Mouse (Mus musculus): ENCODE data around the gene Fnbp1.

Fnbp1 gene

DNA sequence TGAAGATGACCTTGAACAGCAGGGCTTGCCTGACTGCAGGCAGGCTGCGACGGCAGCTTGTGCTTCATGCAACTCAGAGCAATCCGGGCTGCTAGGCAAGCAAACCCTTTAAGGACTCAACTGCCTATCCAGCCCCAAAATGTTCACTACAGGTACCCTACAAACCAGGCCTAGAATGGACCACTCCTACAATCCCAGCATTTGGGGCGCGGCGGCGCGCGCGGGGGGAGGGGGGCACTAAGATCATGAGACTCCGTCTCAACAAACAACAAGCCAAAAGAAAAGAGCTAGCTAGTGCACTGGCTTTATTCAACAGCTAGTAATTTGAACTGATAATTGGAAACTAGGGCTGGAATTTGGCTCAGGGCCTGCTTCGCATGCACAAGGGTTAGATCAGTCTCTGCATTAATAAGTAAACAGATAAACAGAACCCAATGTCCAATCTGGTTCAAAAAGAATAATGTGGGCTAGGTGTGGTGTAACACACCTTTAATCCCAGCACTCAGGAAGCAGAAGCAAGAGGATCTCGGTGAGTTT lies 74.7 kb downstream of the Fnbp1 start:
- no peak for DNase-seq (ENCODE audit: low read depth)

DNA sequence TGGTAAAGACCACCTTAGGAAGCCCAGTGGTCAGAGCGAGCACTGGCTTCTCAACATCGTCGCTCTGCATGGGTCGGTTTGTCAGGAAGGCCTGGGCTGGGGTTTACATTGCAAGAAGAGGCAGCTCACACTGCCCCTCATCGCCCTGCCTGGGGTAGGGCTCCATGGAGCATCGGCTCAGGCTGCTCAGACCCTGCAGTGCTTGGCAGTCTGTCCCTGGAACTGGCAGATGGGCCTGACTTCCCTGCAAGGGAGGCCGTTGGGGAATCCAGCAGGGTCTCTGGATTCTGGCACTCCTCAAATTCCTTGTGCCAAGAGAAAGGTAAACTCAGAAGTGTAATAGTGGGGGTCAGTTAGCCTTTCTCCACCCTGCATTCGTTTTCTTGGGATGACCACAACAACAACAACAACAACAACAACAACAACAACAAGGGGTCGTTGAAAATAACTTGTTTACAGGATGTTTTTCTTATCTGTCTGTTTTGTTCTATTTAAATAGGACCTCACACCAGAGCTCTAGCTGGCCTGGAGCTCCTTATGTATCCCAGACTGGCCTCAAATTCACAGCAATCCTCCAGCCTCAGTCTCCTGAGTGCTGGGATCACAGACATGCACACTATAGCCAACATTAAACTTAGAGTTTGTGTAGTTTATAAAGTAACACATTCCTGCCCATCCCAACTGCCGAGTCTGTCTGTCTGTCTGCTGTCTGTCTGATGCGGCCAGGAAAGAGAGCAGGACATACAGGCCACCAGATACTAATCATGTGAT lies 75.6 kb downstream of the Fnbp1 start:
- no peak for DNase-seq (ENCODE audit: low read depth)

DNA sequence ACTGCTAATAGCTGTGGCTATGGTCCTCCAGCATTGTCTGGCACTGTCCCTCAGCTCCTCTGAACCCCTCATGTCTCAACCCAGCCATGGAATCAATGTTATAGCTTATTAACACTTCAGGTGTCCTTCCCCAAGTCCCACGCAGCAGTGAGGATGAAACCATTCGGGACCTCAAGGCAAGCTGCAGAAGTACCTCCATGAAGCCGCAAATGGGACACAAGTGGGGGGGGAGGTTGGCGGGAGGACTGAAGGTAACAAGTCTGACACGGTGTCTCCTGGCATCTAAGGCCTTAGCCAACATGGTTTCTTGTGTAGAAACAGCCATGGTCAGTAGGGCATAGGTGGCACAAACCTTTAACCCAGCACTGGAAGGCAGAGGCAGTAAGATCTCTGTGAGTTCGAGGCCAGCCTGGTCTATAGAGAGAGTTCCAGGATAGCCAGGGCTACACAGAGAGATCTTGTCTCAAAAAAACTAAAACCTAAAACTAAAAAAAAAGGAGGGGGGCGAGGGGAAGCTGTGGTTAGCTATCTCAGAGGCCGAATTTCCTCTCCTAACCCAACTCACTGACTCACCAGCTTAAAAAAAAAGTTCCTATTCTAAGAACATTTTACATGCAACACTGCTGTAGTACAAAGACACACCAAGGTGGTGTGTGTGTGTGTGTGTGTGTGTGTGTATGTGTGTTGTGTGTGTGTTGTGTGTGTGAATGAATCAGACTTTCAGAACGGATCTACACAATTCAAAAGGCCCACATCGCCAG lies 79.8 kb downstream of the Fnbp1 start:
- no peak for DNase-seq (ENCODE audit: low read depth)

- peak; percentile 48 for DNase-seq (ENCODE audit: low read depth)
These were observed 80.7 kb downstream of the Fnbp1 start for GRCm38 (mm10) chr2:31060787-31061730.

DNA sequence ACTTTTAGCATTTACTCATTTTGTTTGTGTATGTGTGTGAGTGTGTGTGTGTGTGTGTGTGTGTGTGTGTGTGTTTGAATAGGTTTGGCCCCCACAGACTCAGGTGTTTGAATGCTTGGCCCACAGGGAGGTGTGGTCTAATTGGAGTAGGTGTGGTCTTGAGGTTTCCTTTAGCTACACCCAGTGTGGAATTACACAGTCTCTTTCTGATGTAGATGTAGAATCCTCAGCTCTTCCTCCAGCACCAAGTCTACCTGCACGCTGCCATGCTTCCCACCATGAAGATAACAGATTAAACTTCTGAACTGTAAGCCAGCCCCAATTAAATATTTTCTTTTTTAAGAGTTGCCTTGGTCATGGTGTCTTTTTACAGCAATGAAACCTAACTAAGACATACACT lies 81.5 kb downstream of the Fnbp1 start:
- no peak for DNase-seq (ENCODE audit: low read depth)

DNA sequence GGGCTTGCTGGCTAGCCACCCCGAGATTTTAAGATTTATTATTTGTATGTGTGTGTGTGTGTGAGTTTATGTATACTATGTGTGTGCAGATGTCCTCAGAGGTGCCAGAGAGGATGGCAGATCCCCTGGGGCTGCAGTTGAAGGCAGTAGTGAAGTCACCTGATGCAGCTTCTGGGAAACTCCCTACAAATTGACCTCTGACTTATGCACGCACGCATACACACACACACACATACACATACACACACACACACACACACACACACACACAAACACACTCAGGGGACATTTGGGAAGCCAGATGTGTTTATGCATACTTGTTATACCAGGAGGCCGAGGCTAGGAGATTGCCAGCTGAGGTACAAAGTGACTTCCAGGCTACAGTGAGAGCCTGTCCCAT lies 83.4 kb downstream of the Fnbp1 start:
- no peak for DNase-seq (ENCODE audit: low read depth)

- no peak for DNase-seq (ENCODE audit: low read depth)
These were observed 84.1 kb downstream of the Fnbp1 start for GRCm38 (mm10) chr2:31057549-31058177.

- no peak for DNase-seq (ENCODE audit: low read depth)
These were observed 85.7 kb downstream of the Fnbp1 start for GRCm38 (mm10) chr2:31056070-31056469.

GRCm38 (mm10) chr2:31053851-31054340 lies 87.9 kb downstream of the Fnbp1 start:
- no peak for DNase-seq (ENCODE audit: low read depth)

DNA sequence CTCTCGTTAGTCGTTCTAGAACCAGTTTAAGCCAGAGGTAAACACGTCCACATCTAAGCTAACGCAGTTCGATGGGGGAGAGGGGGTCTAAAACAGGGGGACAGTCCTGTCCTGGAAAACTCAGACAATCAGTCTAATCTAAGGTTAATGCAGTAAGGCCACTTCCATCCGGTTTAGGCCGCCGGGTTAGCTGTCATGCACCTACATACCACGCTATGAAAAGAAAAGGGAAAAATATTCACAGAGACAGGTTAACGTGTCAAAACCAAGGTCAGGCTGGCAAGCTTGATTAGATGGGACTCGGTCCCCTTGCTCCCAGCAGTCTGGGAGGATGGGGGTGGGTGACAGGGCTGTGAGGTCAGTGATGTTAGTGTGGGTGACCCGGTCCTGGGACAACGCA lies 88.4 kb downstream of the Fnbp1 start:
- DNase-seq (ENCODE audit: low read depth): no peak

DNA sequence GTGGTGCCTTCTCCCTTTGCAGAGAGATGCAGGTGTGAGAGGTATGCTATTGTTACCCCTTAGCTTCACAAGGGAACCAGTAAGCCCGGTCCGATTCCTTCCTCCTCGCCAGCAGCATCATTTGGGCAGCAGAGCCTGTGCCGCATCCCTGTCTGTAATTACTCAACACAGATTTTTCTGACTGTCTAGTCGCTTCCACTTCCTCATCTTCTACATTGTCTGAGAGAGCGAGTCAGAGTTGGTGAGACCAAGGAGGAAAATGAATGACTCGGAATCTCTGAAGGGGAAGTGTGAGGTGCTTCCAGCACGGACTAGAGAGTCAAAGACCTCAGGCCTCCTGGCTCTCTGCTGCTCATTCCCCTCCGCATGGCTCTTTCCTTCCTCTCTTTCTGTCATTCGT lies 89.4 kb downstream of the Fnbp1 start:
- no peak for DNase-seq (ENCODE audit: low read depth)

- DNase-seq (ENCODE audit: low read depth): peak; percentile 21
These were observed 93.8 kb downstream of the Fnbp1 start for GRCm38 (mm10) chr2:31048037-31048436.

DNA sequence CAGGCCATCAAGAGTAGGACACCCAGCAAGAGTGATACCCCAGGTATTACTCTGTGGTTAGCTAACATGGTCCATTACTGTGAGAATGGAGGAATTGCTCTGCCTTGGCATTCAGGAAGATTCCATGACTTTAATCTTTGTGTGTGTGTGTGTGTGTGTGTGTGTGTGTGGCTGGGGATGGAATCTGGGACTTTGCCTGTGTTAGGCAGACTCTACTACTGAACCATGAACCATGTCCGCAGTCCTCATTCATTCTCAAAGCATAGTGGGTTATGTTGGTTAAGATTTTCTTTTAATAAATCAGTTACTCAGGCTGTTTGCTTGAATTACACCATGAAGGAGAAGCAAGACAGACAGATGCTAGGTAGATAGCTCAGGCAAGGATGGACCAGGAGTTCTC lies 98.0 kb downstream of the Fnbp1 start:
- DNase-seq (ENCODE audit: low read depth): no peak

DNA sequence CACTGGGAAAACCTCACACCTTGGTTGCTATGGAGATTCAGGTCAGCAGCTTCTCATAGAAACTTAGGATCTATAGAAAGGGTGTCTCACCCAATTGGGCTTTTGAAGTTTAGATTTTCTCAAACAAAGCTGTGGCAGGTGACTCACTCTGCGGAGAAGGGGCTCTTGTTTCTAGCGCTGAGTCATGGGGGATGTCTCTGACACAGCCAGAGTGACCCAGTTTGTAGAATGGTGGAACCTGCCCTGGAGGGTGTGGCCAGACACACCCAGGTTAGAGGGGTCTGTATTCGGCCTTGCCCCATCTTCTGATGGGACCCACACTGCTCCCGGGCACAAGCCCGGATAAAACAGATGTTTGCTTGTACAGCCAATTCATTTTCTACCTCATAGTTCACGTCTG lies 98.9 kb downstream of the Fnbp1 start:
- DNase-seq (ENCODE audit: low read depth): no peak

DNA sequence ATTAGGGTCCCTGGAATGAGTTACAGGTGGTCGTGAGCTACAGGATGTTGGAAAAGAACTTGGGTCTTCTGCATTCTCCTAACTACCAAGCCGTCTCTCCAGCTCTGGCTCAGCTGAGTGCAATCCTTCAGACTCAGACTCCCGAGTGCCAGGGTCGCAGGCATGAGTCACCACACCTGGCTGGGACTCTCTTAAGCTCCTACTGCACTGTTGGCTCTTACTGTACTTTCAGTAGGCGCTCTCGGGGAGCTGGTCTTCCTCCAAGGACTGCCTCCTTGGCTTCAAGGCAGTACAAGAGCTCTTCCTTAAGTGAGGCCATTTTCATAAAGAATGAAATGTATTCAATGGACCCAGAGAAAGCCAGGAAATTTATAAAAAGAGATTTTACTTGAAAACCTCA lies 100.4 kb downstream of the Fnbp1 start:
- DNase-seq (ENCODE audit: low read depth): no peak

DNA sequence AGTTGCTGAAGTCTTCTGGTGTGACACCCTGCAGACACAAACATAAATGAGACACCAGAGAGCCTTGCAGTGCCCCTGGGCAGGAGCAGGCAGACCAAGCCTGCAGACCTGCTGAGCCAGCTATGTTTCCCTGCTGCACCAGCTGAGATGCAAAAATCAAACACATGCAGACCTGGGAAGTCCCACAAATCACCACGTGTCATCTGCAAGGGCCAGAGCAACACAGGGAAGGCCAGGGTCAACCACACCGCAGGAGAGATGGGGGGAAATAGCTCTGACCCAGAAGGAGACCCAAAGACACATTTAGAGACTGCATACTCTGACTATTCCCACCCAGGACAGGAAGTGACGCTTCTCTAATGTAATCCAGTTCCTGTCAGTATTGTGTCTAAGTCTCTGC lies 101.3 kb downstream of the Fnbp1 start:
- no peak for DNase-seq (ENCODE audit: low read depth)

DNA sequence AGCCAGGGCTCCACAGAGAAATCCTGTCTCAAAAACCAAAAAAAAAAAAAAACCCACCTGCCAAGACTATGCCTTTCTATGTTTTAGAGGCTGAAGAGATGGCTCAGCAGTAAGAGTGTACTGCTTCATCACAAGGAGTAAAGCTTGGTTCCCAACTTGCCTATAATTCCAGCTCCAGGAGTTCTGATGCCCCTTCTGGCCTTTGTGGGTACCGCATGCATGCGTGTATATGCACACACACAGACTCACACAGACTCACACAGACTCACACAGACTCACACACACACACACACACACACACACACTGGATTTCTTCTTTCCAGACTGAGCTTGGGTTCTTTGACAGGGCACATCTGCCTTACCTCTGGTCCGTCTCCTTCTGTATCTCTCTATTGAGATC lies 101.8 kb downstream of the Fnbp1 start:
- DNase-seq (ENCODE audit: low read depth): no peak

GRCm38 (mm10) chr2:31036811-31037210 lies 105.0 kb downstream of the Fnbp1 start:
- DNase-seq (ENCODE audit: low read depth): no peak

- DNase-seq (ENCODE audit: low read depth): no peak
These were observed 109.8 kb downstream of the Fnbp1 start for GRCm38 (mm10) chr2:31031972-31032371.

DNA sequence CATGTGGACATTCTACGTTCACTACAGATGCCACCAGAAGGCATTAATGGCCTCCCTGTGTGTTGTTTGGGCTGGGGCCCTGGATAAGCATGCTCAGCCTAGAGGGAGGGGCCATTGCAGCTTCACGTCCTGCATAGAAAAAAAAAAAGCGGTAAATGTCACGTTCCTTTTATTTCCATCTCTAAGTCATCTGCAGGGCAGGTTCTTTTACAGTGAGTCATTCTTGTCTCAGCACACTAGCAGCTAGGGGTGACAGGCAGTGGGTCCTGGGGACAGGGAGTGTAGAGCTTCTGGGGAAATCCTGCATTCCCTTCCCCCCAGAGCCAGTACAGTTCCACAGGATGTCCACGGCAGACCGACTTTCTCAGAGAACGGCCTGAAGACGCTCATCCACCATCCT lies 115.2 kb downstream of the Fnbp1 start:
- no peak for DNase-seq (ENCODE audit: low read depth)

DNA sequence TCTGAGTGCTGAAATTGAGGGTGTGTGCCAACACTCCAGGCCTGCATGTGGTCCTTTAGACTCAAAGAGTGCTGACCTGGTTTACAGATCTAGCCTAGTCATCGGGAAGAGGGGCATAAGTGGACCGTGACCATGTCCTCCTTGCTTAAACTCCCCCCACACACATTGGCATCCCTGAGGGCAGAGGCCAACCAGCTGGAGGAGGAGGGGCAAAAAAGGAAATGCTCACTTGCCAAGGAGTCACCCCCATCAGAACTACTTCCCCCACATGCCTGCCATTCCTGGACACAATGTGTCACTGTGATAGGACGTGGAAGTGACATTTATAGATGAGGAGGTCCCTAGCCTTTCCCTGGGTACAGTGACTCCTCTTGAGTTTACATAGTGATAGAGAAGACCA lies 116.3 kb downstream of the Fnbp1 start:
- no peak for DNase-seq (ENCODE audit: low read depth)

Data from c-Kit-positive CD71-positive TER-119-negative erythroid progenitor cells, embryonic 14.5 days (primary cell).